ENCODE assay signal across 11 mouse cellular contexts in genomic region chr5:122547810-122548209, GRCm38 (mm10). TPM values are rescaled to one million over a fixed set of nuclear protein-coding genes. Genes with fewer than 3 reads are reported as not detected.
A peak's percentile ranks its signal among the peaks of the same experiment; 100 is the strongest.
DNase-seq lines count a peak whose midpoint lies in the region; ATAC-seq and TF ChIP-seq lines count a peak whose summit lies in the region.
"Had no signal": no experiment of that assay in that cellular context is flagged by ENCODE, and none has a peak within 500 bp of the region (broad histone marks: within the 10 kb centered on the region; RNA-seq: fewer than 3 reads in every experiment).

No protein-coding gene starts in this region.

- no peaks in the 10 kb centered on the region for H3K27me3 ChIP-seq in cerebellum, adult 2 months (ENCODE audit: control insufficient read depth, insufficient read depth, low read length)
- H3K27me3 ChIP-seq in intestine, postnatal 0 days (replicated peaks; ENCODE audit: control insufficient read depth, insufficient read depth, low read length), result no peaks in the 10 kb centered on the region
- H3K27me3 ChIP-seq: liver, embryonic 13.5 days; midbrain, embryonic 15.5 days had no signal

- peaks cover 12% of the 10 kb centered on the region for H3K4me1 ChIP-seq in cerebellum, adult 2 months (ENCODE audit: control insufficient read depth, insufficient read depth, low read length)
- H3K4me1 ChIP-seq in intestine, postnatal 0 days (replicated peaks; ENCODE audit: control insufficient read depth, insufficient read depth, low read length), result peaks cover 21% of the 10 kb centered on the region; the same call in 1 of the 2 replicates

- 67% methylated on average over 6 of the region's 6 CpGs for WGBS in cerebellum, adult 2 months
- WGBS in intestine, postnatal 0 days, result 54% methylated on average over 6 of the region's 6 CpGs

- no peak overlapping the region for H3K4me2 ChIP-seq in intestine, postnatal 0 days (replicated peaks; ENCODE audit: low read depth)
- H3K4me2 ChIP-seq: liver, embryonic 13.5 days; midbrain, embryonic 15.5 days had no signal

- no peak for DNase-seq in cerebellum, adult 2 months
- no peak for DNase-seq in cerebellum, adult 11-12 months
- peak; percentile 14 for DNase-seq in kidney, adult 11 months
- DNase-seq in kidney, adult 8-10 months, result no peak
- DNase-seq in 3T3-L1 (ENCODE audit: low read depth, low spot score), result peak; percentile 5
- no peak for DNase-seq in right cerebral cortex, postnatal 14 days
- no peak for DNase-seq in cerebellum, adult 9-10 months
- DNase-seq: liver, embryonic 13.5 days had no signal

- H3K27ac ChIP-seq in cerebellum, adult 2 months (ENCODE audit: insufficient read depth, low read length), result peak overlapping the region; percentile 62
- peak overlapping the region; percentile 78; the same call in 1 of the 2 replicates for H3K27ac ChIP-seq in intestine, postnatal 0 days (ENCODE audit: low read depth, low read length)
- H3K27ac ChIP-seq: hindbrain, embryonic 10.5 days; midbrain, embryonic 15.5 days had no signal

- H3K9ac ChIP-seq in intestine, postnatal 0 days (ENCODE audit: low read depth, low read length), result no peak overlapping the region
- H3K9ac ChIP-seq: liver, embryonic 13.5 days; midbrain, embryonic 15.5 days had no signal

- no peaks in the 10 kb centered on the region for H3K9me3 ChIP-seq in intestine, postnatal 0 days (ENCODE audit: control insufficient read depth)
- H3K9me3 ChIP-seq: liver, embryonic 13.5 days; midbrain, embryonic 15.5 days had no signal

- ATAC-seq in intestine, postnatal 0 days, result peak; percentile 28; the same call in 1 of the 2 replicates
- ATAC-seq: midbrain, embryonic 15.5 days had no signal

- no peak for TF ChIP-seq POLR2A in cerebellum, adult 2 months (IDR thresholded peaks at IDR 0.05; ENCODE audit: borderline replicate concordance, insufficient read depth, low read length)

- TF ChIP-seq CTCF in cerebellum, adult 2 months (IDR thresholded peaks at IDR 0.05; ENCODE audit: borderline replicate concordance, insufficient read depth, low read depth, low read length), result no peak
- TF ChIP-seq CTCF in intestine, postnatal 0 days (IDR thresholded peaks at IDR 0.05; ENCODE audit: low read depth), result no peak

- no peaks in the 10 kb centered on the region for H3K36me3 ChIP-seq in intestine, postnatal 0 days (ENCODE audit: control insufficient read depth, insufficient read depth)
- H3K36me3 ChIP-seq: liver, embryonic 13.5 days had no signal

- H3K4me3 ChIP-seq in cerebellum, adult 2 months (replicated peaks; ENCODE audit: insufficient read depth, low read depth, low read length), result no peak overlapping the region
- no peak overlapping the region for H3K4me3 ChIP-seq in intestine, postnatal 0 days (ENCODE audit: low read depth, low read length)
- H3K4me3 ChIP-seq: hindbrain, embryonic 10.5 days; liver, embryonic 13.5 days; midbrain, embryonic 15.5 days had no signal

RNA-seq across cellular contexts. Expression of gene Atp2a2, which starts 45.8 kb away (rescaled TPM):
- 422 and 482 TPM in 2 replicates for polyA plus RNA-seq in cerebellum, adult 2 months (2012; rRNA removed)
- 26.1 and 27.3 TPM in 2 replicates for polyA plus RNA-seq in intestine, postnatal 0 days (2015; fragmentation: Nextera tagmentation; extraction: Ambion mirVana)

Comparison
In these comparisons a context has a peak if more than half of its experiments do, and no peak if none do; other contexts are left out.
1. DNase-seq: peak in kidney, adult 11 months (single experiment) and 3T3-L1 (single experiment); none in cerebellum, adult 2 months (0 of 2), cerebellum, adult 11-12 months (single experiment), kidney, adult 8-10 months (0 of 2), right cerebral cortex, postnatal 14 days (single experiment) and cerebellum, adult 9-10 months (single experiment).
2. RNA of gene Atp2a2, which starts 45.8 kb away (polyA plus RNA-seq): 422 to 482 TPM in cerebellum, adult 2 months; 26.1 to 27.3 TPM in intestine, postnatal 0 days; every median in the first group is over 10 times any median in the second.